Mouse (Mus musculus) embryonic facial prominence, embryonic 11.5 days (tissue): ENCODE data around the gene Serpinb9g. TPM values are rescaled to one million over a fixed set of nuclear protein-coding genes. Genes with fewer than 3 reads are reported as not detected.
"Not testable (repeated sequence)": the region's sequence is repeated elsewhere in the genome, so short reads cannot be mapped to it uniquely, and the experiment has no call there.

ENCODE experiments used
- ATAC-seq: fragments of 200-750 bp; cut with Nextera tagmentation; replicated peaks from 2 replicates; pipeline ENCODE4 v1.8.0; 2017; ENCODE audit warnings: low read depth; ENCODE audit not compliant: insufficient number of reproducible peaks, low FRiP score, low TSS enrichment
- DNase-seq: peaks from one replicate; pipeline ENCODE4 v3.0.0-alpha.2; 2015; ENCODE audit warnings: low spot score
- H3K27ac ChIP-seq: fragments of 300-500 bp; sonication (generic); replicated peaks from 2 replicates; pipeline ENCODE4 v1.5.1; 2014; ENCODE audit warnings: mild to moderate bottlenecking, low read depth, low read length, control low read depth
- H3K27me3 ChIP-seq: fragments of 300-500 bp; sonication (generic); 2 replicates; pipeline ENCODE4 v1.6.1; 2014; ENCODE audit warnings: mild to moderate bottlenecking, low read length, moderate library complexity, mixed read lengths; ENCODE audit not compliant: control insufficient read depth, insufficient read depth
- H3K36me3 ChIP-seq: fragments of 300-500 bp; sonication (generic); replicated peaks from 2 replicates; pipeline ENCODE4 v1.6.1; 2014; ENCODE audit warnings: low read depth, mild to moderate bottlenecking, low read length, moderate library complexity, mixed read lengths; ENCODE audit not compliant: control insufficient read depth, insufficient read depth
- H3K4me1 ChIP-seq: fragments of 300-500 bp; sonication (generic); 2 replicates; pipeline ENCODE4 v1.6.1; 2014; ENCODE audit warnings: low read length, mixed read lengths; ENCODE audit not compliant: control insufficient read depth, insufficient read depth
- H3K4me2 ChIP-seq: fragments of 300-500 bp; sonication (generic); 2 replicates; pipeline ENCODE4 v1.6.1; 2014; ENCODE audit warnings: low read depth, mild to moderate bottlenecking, control low read depth, low read length, moderate library complexity
- H3K4me3 ChIP-seq: fragments of 300-500 bp; sonication (generic); 2 replicates; pipeline ENCODE4 v1.5.1; 2014; ENCODE audit warnings: low read depth, low read length, control low read depth
- H3K9ac ChIP-seq: fragments of 300-500 bp; sonication (generic); replicated peaks from 2 replicates; pipeline ENCODE4 v1.6.1; 2014; ENCODE audit warnings: mild to moderate bottlenecking, control low read depth, low read length
- H3K9me3 ChIP-seq: fragments of 300-500 bp; sonication (generic); replicated peaks from 2 replicates; pipeline ENCODE4 v1.6.1; 2016; ENCODE audit warnings: mild to moderate bottlenecking, low read length, inconsistent platforms, mixed read lengths; ENCODE audit not compliant: control insufficient read depth
- WGBS: fragments of 180-500 bp; shearing (Covaris S2); extraction: QIAGEN DNeasy Blood & Tissue Kit; methylation state at CpG from one replicate; pipeline ENCODE4 v1.1.7; 2014; 5-methylcytosine and 5-hydroxymethylcytosine counted together
- polyA plus RNA-seq: library from polyadenylated mRNA; unstranded; fragments of >200 nt; fragmentation: Nextera tagmentation; extraction: Ambion mirVana; gene quantifications from 2 replicates; pipeline ENCODE4 v1.2.1, GENCODE M21; 2014

Gene Serpinb9g
- not detected in 2 replicates for polyA plus RNA-seq

DNA sequence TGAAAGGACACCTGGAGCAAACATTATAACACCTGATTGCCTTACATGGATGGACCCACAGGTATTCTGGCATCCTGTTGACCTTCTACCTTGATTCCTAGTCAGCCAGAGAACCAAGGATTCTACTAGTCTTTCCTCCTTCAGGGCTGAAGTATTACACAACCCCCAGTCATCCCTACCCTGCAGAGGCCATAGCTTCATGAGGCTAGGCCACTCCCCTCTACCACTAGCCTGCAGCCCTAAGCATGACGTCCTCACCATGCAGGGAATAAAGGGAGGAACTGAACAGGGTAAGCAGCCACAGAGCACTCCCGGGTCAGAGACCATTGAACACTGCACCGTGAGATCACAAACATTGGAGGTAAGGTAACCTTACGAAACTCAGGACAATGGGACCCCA lies at the start of gene Serpinb9g:
Gene Serpinb9g, plus strand, starts transcription at position 301 of the 400 bp plus-strand sequence.
- not testable (repeated sequence) for H3K4me3 ChIP-seq, ATAC-seq, H3K4me1 ChIP-seq, H3K9me3 ChIP-seq, H3K27ac ChIP-seq, H3K4me2 ChIP-seq, H3K9ac ChIP-seq, DNase-seq, H3K27me3 ChIP-seq, H3K36me3 ChIP-seq
- WGBS: 80% methylated on average over 4 of the region's 4 CpGs

GRCm38 (mm10) chr13:33483872-33484271 lies 718 bp upstream of the Serpinb9g start:
- H3K27ac ChIP-seq, H3K36me3 ChIP-seq, H3K4me2 ChIP-seq, H3K4me3 ChIP-seq, ATAC-seq, H3K9ac ChIP-seq, DNase-seq, H3K4me1 ChIP-seq, H3K27me3 ChIP-seq, H3K9me3 ChIP-seq: not testable (repeated sequence)
- WGBS: 79% methylated on average over 3 of the region's 3 CpGs

GRCm38 (mm10) chr13:33524629-33525028 lies 40.0 kb downstream of the Serpinb9g start:
- DNase-seq (no peak), ATAC-seq (no peak)
- no peaks in the 10 kb centered on the region for H3K27me3 ChIP-seq
- no peak overlapping the region for H3K4me3 ChIP-seq
- no peaks in the 10 kb centered on the region for H3K4me1 ChIP-seq
- no peak overlapping the region for H3K27ac ChIP-seq
- H3K9me3 ChIP-seq: no peaks in the 10 kb centered on the region
- no peaks in the 10 kb centered on the region for H3K36me3 ChIP-seq
- H3K9ac ChIP-seq: no peak overlapping the region
- H3K4me2 ChIP-seq: no peak overlapping the region

DNA sequence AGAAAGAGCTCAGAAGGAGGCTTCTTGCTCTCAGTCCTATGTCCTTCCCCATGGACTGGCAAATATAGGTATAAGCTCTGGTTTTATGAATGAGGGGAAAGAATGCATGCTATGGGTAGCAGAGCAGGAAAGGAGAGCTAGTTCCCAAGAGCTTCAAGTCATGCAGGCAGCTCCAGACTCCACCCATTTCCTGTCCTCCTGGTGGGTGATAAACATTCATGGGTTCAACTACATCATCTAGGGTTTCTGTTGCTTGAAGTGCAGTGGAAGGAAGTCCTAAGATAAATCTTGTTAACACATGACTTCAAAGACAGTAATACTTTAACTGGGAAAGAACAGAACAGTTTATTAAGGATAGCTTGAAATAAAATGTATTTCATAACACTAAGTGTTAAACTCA lies 48.2 kb downstream of the Serpinb9g start:
- Histone ChIP-seq H3K9ac (no peak overlapping the region), H3K27me3 (no peaks in the 10 kb centered on the region), H3K4me2 (no peak overlapping the region), H3K4me3 (no peak overlapping the region), H3K9me3 (no peaks in the 10 kb centered on the region), H3K4me1 (no peaks in the 10 kb centered on the region), H3K36me3 (no peaks in the 10 kb centered on the region), H3K27ac (no peak overlapping the region)
- DNase-seq (no peak), ATAC-seq (no peak)

Other genes starting within 250 kb of the Serpinb9g start
- gene Serpinb9e, start 235.2 kb upstream of the Serpinb9g start, polyA plus RNA-seq: not detected in 2 replicates
- not detected in 2 replicates for gene Serpinb9f, start 160.7 kb upstream of the Serpinb9g start, polyA plus RNA-seq
- gene Gm11397, start 89.0 kb upstream of the Serpinb9g start, polyA plus RNA-seq: not detected in 2 replicates
- gene Serpinb6d, start 176.6 kb downstream of the Serpinb9g start, polyA plus RNA-seq: not detected in 2 replicates